ENCODE assay signal across 17 mouse cellular contexts in the genomic region with DNA sequence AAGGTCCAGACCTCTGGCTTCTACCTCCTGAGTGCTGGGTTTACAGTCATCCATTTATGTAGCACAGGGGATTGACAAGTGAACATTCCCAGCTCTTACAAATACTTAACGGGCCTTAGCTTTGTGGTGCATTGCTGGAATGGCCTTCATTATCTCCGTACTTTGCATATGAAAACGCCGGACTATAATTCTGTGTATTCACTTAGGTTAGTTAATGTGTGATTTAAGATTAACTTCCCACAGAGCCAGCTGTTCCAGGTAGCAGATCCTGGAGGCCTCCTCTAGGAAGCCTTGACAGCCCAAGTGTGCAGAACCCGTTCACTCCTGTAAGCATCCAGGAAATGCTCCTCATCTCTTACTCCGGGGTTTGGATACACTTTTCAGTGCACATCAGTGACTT. TPM values are rescaled to one million over a fixed set of nuclear protein-coding genes. Genes with fewer than 3 reads are reported as not detected.
DNase-seq lines count a peak whose midpoint lies in the region; ATAC-seq lines count a peak whose summit lies in the region.
"Had no signal": no experiment of that assay in that cellular context is flagged by ENCODE, and none has a peak within 500 bp of the region (broad histone marks: within the 10 kb centered on the region; RNA-seq: fewer than 3 reads in every experiment).

No protein-coding gene starts in this region.

- H3K9me3 ChIP-seq in kidney, embryonic 15.5 days (replicated peaks), result no peaks in the 10 kb centered on the region
- H3K9me3 ChIP-seq: forebrain, embryonic 12.5 days; hindbrain, embryonic 10.5 days; limb, embryonic 13.5 days; midbrain, embryonic 10.5 days had no signal

- 70% methylated on average over 6 of the region's 6 CpGs for WGBS in kidney, embryonic 15.5 days

- peaks cover 61% of the 10 kb centered on the region for H3K4me1 ChIP-seq in kidney, embryonic 15.5 days

- intact Hi-C loops in heart, postnatal 25 days (cut with DNase I), result no loop called here
- intact Hi-C loops in heart, postnatal 10 days (cut with DNase I), result no loop called here

- peak overlapping the region; percentile 32; the same call in 1 of the 2 replicates for H3K4me2 ChIP-seq in kidney, embryonic 15.5 days
- H3K4me2 ChIP-seq: forebrain, embryonic 12.5 days; limb, embryonic 13.5 days had no signal

- no peak overlapping the region for H3K9ac ChIP-seq in kidney, embryonic 15.5 days
- H3K9ac ChIP-seq: forebrain, embryonic 12.5 days; limb, embryonic 13.5 days had no signal

- no peak overlapping the region for H3K4me3 ChIP-seq in kidney, embryonic 15.5 days (replicated peaks)
- H3K4me3 ChIP-seq: forebrain, embryonic 12.5 days; hindbrain, embryonic 10.5 days; limb, embryonic 13.5 days; midbrain, embryonic 10.5 days had no signal

- peak overlapping the region; percentile 79 for H3K27ac ChIP-seq in kidney, embryonic 15.5 days
- H3K27ac ChIP-seq: forebrain, embryonic 12.5 days; hindbrain, embryonic 10.5 days; hindbrain, postnatal 0 days; limb, embryonic 13.5 days; midbrain, embryonic 10.5 days had no signal

- H3K36me3 ChIP-seq in kidney, embryonic 15.5 days, result no peaks in the 10 kb centered on the region
- H3K36me3 ChIP-seq: forebrain, embryonic 12.5 days; hindbrain, embryonic 10.5 days; limb, embryonic 13.5 days; midbrain, embryonic 10.5 days had no signal

- no peak for ATAC-seq in kidney, embryonic 15.5 days (replicated peaks; ENCODE audit: low FRiP score)
- ATAC-seq: hindbrain, postnatal 0 days had no signal

- peak; percentile 51 for DNase-seq in kidney, adult 18-20 months
- DNase-seq in kidney, postnatal 10 days, result no peak
- DNase-seq in testis, postnatal 10 days (ENCODE audit: low spot score), result peak; percentile 13
- no peak for DNase-seq in testis, postnatal 14 days (ENCODE audit: low spot score)
- DNase-seq in cerebellum, adult 18-20 months, result no peak
- no peak for DNase-seq in heart, postnatal 25 days (ENCODE audit: low spot score)
- DNase-seq in heart, postnatal 10 days, result no peak
- DNase-seq: cerebellum, adult 11-12 months; cerebellum, postnatal 25 days; gastrocnemius, postnatal 14 days; right cerebral cortex, postnatal 4 days had no signal

- no peaks in the 10 kb centered on the region for H3K27me3 ChIP-seq in kidney, embryonic 15.5 days

RNA-seq across cellular contexts. Expression of gene Map3k5, which starts 4.5 kb away (rescaled TPM):
- 2.7 and 3.0 TPM in 2 replicates for polyA plus RNA-seq in kidney, embryonic 15.5 days (2015; fragmentation: Nextera tagmentation; extraction: Ambion mirVana)
- 10 to 100 TPM; 37.0 to 37.7 TPM for total RNA-seq in heart, postnatal 25 days (2021)
- 10 to 100 TPM; 27.1 to 31.5 TPM for total RNA-seq in heart, postnatal 10 days (2021)

RNA-seq across cellular contexts. Expression of gene Pex7, which starts 31.2 kb away (rescaled TPM):
- 36.0 and 38.2 TPM in 2 replicates for polyA plus RNA-seq in kidney, embryonic 15.5 days (2015; fragmentation: Nextera tagmentation; extraction: Ambion mirVana)
- total RNA-seq in heart, postnatal 25 days (2021), result 10 to 100 TPM; 25.5 to 28.9 TPM
- total RNA-seq in heart, postnatal 10 days (2021), result 10 to 100 TPM; 23.3 to 23.7 TPM

Comparison
In these comparisons a context has a peak if more than half of its experiments do, and no peak if none do; other contexts are left out.
1. DNase-seq: peak in kidney, adult 18-20 months (single experiment) and testis, postnatal 10 days (single experiment); none in kidney, postnatal 10 days (single experiment), testis, postnatal 14 days (single experiment), cerebellum, adult 18-20 months (0 of 2), heart, postnatal 25 days (single experiment) and heart, postnatal 10 days (0 of 2).